Mouse (Mus musculus) spleen, adult 2 months (tissue): ENCODE measurements around the gene Snrnp25. TPM values are rescaled to one million over a fixed set of nuclear protein-coding genes. Genes with fewer than 3 reads are reported as not detected.

ENCODE experiments used
- DNase-seq, 2 experiments: peaks; one replicate each; pipeline versions ENCODE4 v3.0.0 to v3.0.0-alpha.2; 2012 to 2021; ENCODE audit warnings: low spot score in 2 of 2, low read depth in 1 of 2
- H3K27ac ChIP-seq: fragments of 200-500 bp; 2 replicates; pipeline ENCODE4 v1.5.1; 2012; ENCODE audit warnings: low read length, inconsistent platforms; ENCODE audit not compliant: insufficient read depth
- H3K27me3 ChIP-seq: fragments of 200-500 bp; 2 replicates; pipeline ENCODE4 v1.6.1; 2012; ENCODE audit warnings: mild to moderate bottlenecking, moderate library complexity, low read length, inconsistent platforms; ENCODE audit not compliant: control insufficient read depth, insufficient read depth
- H3K36me3 ChIP-seq: fragments of 200-500 bp; 2 replicates; pipeline ENCODE4 v1.6.1; 2012; ENCODE audit warnings: mild to moderate bottlenecking, low read length, inconsistent platforms; ENCODE audit not compliant: control insufficient read depth, insufficient read depth
- H3K4me1 ChIP-seq: fragments of 200-500 bp; 2 replicates; pipeline ENCODE4 v1.6.1; 2011; ENCODE audit warnings: inconsistent platforms; ENCODE audit not compliant: control insufficient read depth, insufficient read depth, insufficient read length
- H3K4me3 ChIP-seq: fragments of 200-500 bp; 2 replicates; pipeline ENCODE4 v1.5.1; 2011; ENCODE audit warnings: mild to moderate bottlenecking, inconsistent platforms; ENCODE audit not compliant: insufficient read depth, insufficient read length; ENCODE audit errors: extremely low read depth
- CTCF ChIP-seq: fragments of 200-500 bp; IDR thresholded peaks from 2 replicates; pipeline ENCODE4 v1.5.1; 2011; ENCODE audit warnings: mild to moderate bottlenecking, inconsistent platforms; ENCODE audit not compliant: insufficient read depth, insufficient read length, insufficient replicate concordance; ENCODE audit errors: extremely low read depth
- POLR2A ChIP-seq: fragments of 200-500 bp; IDR thresholded peaks from 2 replicates; pipeline ENCODE4 v1.6.1; 2011; ENCODE audit warnings: low read depth, low read length, inconsistent platforms
- WGBS: fragments of 180-500 bp; shearing (Covaris S2); methylation state at CpG from one replicate; pipeline ENCODE4 v1.1.7; 2018; 5-methylcytosine and 5-hydroxymethylcytosine counted together
- polyA plus RNA-seq: library from polyadenylated mRNA; depleted of rRNA; stranded (reverse); fragments of >200 nt; gene quantifications from 2 replicates; pipeline ENCODE4 v1.2.3, GENCODE M21; 2012

The Snrnp25 gene
- polyA plus RNA-seq, 1 experiment, result 29.7 TPM

DNA sequence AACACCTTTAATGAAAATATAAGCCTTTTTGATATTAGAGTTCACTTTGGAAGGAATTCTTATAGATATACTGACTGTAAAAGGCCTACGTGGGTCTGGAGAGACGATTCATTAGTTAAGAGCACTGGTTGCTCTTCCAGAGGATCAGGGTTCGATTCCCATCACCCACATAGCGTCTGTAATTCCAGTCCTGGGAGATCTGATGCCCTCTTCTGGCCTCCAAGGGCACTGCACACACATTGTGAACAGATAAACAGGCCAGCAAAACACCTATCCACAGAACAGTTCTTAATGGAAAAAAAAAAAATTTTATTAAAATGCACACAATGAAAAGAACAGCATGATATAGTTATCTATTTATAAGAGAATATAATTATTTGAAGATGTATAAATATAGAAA is 18.0 kb upstream of the Snrnp25 start:
- no peak overlapping the region for H3K27ac ChIP-seq
- 93% methylated on average over 4 of the region's 4 CpGs for WGBS
- no peaks in the 10 kb centered on the region for H3K4me1 ChIP-seq
- no peak overlapping the region for H3K4me3 ChIP-seq
- H3K27me3 ChIP-seq, result no peaks in the 10 kb centered on the region
- no peaks in the 10 kb centered on the region for H3K36me3 ChIP-seq
- TF ChIP-seq POLR2A, result no peak
- TF ChIP-seq CTCF, result no peak
- DNase-seq, result no peak

DNA sequence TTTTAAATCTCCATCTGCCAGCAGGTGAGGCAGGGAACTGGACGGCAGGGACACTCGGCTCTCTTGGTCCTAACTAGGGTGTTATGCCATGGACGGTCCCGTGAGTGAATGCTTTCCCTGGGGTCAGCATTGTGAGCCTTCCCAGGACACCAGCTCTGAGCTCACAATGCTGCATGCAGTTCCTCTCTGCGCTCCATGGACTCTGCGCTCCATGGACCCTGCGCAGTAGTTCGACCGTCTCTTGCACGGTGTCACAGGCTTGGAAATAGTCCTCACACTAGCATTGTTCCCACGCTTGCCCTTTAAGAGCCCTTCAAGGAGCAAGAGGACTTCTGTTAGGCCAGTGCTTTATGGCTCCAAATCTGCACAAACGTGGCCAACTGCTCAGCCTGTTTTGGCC is 16.3 kb upstream of the Snrnp25 start:
- 92% methylated on average over 12 of the region's 12 CpGs for WGBS
- Histone ChIP-seq H3K27ac (no peak overlapping the region), H3K4me3 (no peak overlapping the region), H3K4me1 (no peaks in the 10 kb centered on the region), H3K27me3 (no peaks in the 10 kb centered on the region), H3K36me3 (no peaks in the 10 kb centered on the region)
- TF ChIP-seq POLR2A (no peak), CTCF (no peak)
- DNase-seq, result no peak

DNA sequence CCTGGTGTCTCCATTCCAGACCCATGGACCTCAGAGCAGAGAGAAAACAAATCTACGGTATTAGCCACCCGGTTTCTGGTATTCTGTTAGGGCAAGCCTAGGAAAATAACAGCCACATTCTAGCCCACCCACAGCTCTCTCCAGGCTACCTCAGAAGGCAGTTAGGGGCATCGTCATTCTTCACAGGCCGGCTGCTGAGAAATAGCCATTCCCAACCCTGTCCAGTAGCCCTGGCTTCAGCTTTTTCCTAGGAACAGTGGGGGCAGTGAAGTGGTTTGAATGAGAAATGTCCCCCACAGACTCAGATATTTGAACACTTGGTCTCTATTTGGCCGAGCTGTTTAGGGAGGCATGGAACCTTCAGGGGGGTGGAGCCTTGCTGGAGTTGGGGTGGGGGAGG is 15.8 kb upstream of the Snrnp25 start:
- Histone ChIP-seq H3K4me1 (no peaks in the 10 kb centered on the region), H3K36me3 (no peaks in the 10 kb centered on the region), H3K27ac (no peak overlapping the region), H3K4me3 (no peak overlapping the region), H3K27me3 (no peaks in the 10 kb centered on the region)
- no peak for TF ChIP-seq POLR2A
- TF ChIP-seq CTCF, result no peak
- no peak for DNase-seq
- WGBS, result 86% methylated on average over 5 of the region's 5 CpGs

DNA sequence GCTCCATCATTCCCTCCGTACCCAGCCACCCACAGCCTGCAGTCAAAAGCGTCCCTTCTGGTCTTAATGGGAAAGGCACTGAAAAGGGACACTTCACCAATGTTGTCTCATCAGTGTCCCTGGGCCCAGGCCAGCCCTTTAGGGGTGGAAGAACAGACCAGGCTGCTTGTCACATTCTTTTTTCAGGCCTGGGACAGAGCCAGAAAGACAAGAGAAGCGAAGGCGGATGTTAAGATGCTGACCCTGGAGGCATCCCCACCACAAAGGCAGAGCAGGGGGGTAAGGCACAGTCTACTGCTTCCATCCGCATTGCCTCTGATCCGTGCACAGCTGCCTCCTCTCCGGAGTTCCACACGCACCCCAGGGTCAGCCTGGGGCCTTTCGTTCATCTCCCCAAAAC is 15.1 kb upstream of the Snrnp25 start:
- whole genome bisulfite sequencing, result 94% methylated on average over 9 of the region's 9 CpGs
- no peaks in the 10 kb centered on the region for H3K27me3 ChIP-seq
- H3K4me1 ChIP-seq, result no peaks in the 10 kb centered on the region
- no peaks in the 10 kb centered on the region for H3K36me3 ChIP-seq
- DNase-seq, result no peak
- no peak overlapping the region for H3K27ac ChIP-seq
- TF ChIP-seq POLR2A, result no peak
- no peak overlapping the region for H3K4me3 ChIP-seq

DNA sequence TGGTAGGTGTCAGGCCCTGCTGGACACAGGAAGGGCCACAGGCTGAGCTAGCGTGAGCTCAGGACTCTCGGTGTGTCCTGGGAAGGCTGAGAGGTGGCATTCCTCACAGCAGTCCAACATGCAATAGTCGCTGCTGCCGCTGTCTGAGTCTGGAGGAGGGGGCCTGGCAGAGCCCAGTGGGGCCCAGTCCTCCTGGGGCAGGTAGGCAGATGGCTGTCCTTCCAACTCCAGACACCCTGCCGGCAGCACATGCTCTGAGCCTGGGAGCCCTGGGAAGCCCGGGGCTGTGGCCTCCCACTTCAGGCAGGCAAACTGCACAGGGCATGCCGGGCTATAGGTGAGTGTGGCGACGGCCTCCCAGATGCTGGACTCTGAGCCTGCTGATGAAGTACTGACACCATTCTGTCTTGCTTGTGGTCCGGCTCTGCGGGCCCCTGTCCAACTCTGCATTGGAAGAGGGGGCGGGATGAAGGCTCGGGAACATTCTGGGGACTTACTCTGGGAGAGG is 14.6 kb upstream of the Snrnp25 start:
- TF ChIP-seq POLR2A, result no peak
- TF ChIP-seq CTCF, result no peak
- Histone ChIP-seq H3K4me3 (no peak overlapping the region), H3K27me3 (no peaks in the 10 kb centered on the region), H3K27ac (no peak overlapping the region), H3K36me3 (no peaks in the 10 kb centered on the region), H3K4me1 (no peaks in the 10 kb centered on the region)
- WGBS, result 91% methylated on average over 13 of the region's 13 CpGs
- no peak for DNase-seq

DNA sequence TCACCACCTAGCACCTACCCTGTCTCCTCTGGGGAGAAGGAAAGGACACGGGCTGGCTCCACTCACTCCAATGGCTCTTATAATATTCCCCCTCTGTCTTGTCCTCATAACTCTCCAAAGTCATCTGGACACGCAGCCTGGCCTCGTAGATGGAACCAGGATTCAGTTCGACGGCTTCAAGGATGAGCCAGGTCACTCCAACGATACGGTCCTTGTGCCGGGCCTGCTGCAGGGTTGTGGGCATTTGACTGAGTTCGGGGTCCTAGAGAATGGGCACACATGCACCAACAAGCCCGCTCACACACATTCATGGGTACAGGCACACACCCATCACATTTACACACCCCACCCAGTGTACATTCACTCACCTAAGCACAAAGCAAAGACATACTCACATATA is 12.1 kb upstream of the Snrnp25 start:
- 95% methylated on average over 10 of the region's 10 CpGs for WGBS
- no peak for TF ChIP-seq CTCF
- no peak for TF ChIP-seq POLR2A
- no peak overlapping the region for H3K27ac ChIP-seq
- no peaks in the 10 kb centered on the region for H3K27me3 ChIP-seq
- peaks cover 10% of the 10 kb centered on the region for H3K4me1 ChIP-seq
- no peak for DNase-seq
- no peak overlapping the region for H3K4me3 ChIP-seq
- no peaks in the 10 kb centered on the region for H3K36me3 ChIP-seq

DNA sequence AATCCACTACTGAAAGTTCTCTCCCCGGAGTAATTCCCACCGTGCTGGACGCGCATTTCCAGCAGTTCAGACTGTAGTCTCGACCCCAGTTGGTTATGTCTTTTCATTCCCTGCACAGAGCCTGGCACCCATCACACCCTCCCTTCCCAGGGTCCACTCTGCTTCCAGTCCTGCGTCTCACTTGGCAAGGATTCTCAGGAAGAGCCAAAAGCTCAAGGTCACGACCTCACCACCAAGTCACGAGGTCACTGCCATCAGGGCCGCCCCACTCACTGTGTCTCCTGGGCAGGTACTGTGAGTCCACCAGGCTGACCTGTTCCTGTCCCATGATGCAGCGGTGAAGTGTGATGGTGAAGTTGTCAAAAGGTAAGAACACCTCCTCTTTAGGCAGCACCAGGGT is 11.1 kb upstream of the Snrnp25 start:
- WGBS, result 85% methylated on average over 10 of the region's 10 CpGs
- Histone ChIP-seq H3K27me3 (no peaks in the 10 kb centered on the region), H3K36me3 (no peaks in the 10 kb centered on the region), H3K4me3 (no peak overlapping the region), H3K27ac (no peak overlapping the region), H3K4me1 (peaks cover 10% of the 10 kb centered on the region)
- no peak for DNase-seq
- TF ChIP-seq CTCF, result no peak
- no peak for TF ChIP-seq POLR2A
